Mouse (Mus musculus): ENCODE data around the gene Gm49510.

- TF ChIP-seq EP300 (IDR thresholded peaks at IDR 0.05) (no peak), CTCF (IDR thresholded peaks at IDR 0.05) (peak; percentile 98)
These were observed 16.2 kb downstream of the Gm49510 start for GRCm38 (mm10) chr15:78915660-78916017.
